Mouse (Mus musculus) lung, adult 2 months (tissue): Measurements from ENCODE around the gene Ppp1r14a.

ENCODE experiments used
- CTCF ChIP-seq: fragments of 200-500 bp; IDR thresholded peaks from 2 replicates; pipeline ENCODE4 v1.5.1; 2011; ENCODE audit warnings: mild to moderate bottlenecking, low read length, control low read depth; ENCODE audit not compliant: insufficient read depth
- POLR2A ChIP-seq: fragments of 200-500 bp; IDR thresholded peaks from 2 replicates; pipeline ENCODE4 v1.6.1; 2011; ENCODE audit warnings: low read depth, mild to moderate bottlenecking, control low read depth, low read length, borderline replicate concordance; ENCODE audit errors: extremely low read depth

- TF ChIP-seq CTCF (no peak), POLR2A (no peak)
Measured at GRCm38 (mm10) chr7:29306108-29306507, 17.0 kb downstream of the Ppp1r14a start.
